Mouse (Mus musculus): ENCODE measurements around the gene Auh.

DNA sequence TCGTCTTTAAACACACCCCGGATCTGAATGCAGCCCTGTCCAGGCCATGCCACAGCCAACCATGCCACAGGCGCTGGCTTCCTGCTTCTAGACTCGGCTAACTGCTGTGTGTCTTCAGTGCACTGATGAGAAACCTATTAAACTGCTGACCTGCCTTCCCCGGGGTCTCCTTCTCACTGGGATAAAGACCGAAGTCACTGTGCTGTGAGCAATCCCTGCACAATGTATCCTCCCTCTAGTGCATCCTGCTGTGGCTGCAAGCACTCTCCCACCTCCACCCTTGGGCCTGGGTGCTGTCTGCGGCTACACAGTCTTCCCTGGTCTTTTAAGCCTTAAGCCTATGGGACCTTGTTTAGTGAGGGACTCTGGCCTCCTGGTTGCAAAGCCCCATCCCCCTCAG is 50.7 kb downstream of the Auh start:
- TF ChIP-seq EP300 (IDR thresholded peaks at IDR 0.05; ENCODE audit: low read depth) (no peak), CTCF (IDR thresholded peaks at IDR 0.05; ENCODE audit: low read depth) (no peak)

Data from heart, postnatal 0 days (tissue).